Mouse (Mus musculus) intestine, postnatal 0 days (tissue): ENCODE data around the gene Slc27a1. TPM values are rescaled to one million over a fixed set of nuclear protein-coding genes. Genes with fewer than 3 reads are reported as not detected.

Experiments used
- ATAC-seq: fragments of 200-750 bp; cut with Nextera tagmentation; 2 replicates; pipeline ENCODE4 v1.8.0; 2017; ENCODE audit warnings: mild to moderate bottlenecking, moderate TSS enrichment, moderate library complexity
- H3K27ac ChIP-seq: fragments of 300-500 bp; sonication (generic); 2 replicates; pipeline ENCODE4 v1.5.1; 2014; ENCODE audit warnings: mild to moderate bottlenecking, low read depth, low read length, moderate library complexity
- H3K27me3 ChIP-seq: fragments of 300-500 bp; sonication (generic); replicated peaks from 2 replicates; pipeline ENCODE4 v1.6.1; 2014; ENCODE audit warnings: low read length, mixed read lengths; ENCODE audit not compliant: control insufficient read depth, insufficient read depth
- H3K36me3 ChIP-seq: fragments of 300-500 bp; sonication (generic); 2 replicates; pipeline ENCODE4 v1.6.1; 2014; ENCODE audit warnings: mild to moderate bottlenecking, moderate library complexity; ENCODE audit not compliant: control insufficient read depth, insufficient read depth
- H3K4me1 ChIP-seq: fragments of 300-500 bp; sonication (generic); replicated peaks from 2 replicates; pipeline ENCODE4 v1.6.1; 2014; ENCODE audit warnings: antibody characterized with exemption, low read length, mixed read lengths; ENCODE audit not compliant: control insufficient read depth, insufficient read depth
- H3K4me2 ChIP-seq: fragments of 300-500 bp; sonication (generic); replicated peaks from 2 replicates; pipeline ENCODE4 v1.6.1; 2014; ENCODE audit warnings: low read depth, mild to moderate bottlenecking, moderate library complexity
- H3K4me3 ChIP-seq: fragments of 300-500 bp; sonication (generic); 2 replicates; pipeline ENCODE4 v1.5.1; 2014; ENCODE audit warnings: low read depth, low read length
- H3K9ac ChIP-seq: fragments of 300-500 bp; sonication (generic); 2 replicates; pipeline ENCODE4 v1.6.1; 2014; ENCODE audit warnings: mild to moderate bottlenecking, low read depth, low read length
- H3K9me3 ChIP-seq: fragments of 300-500 bp; sonication (generic); 2 replicates; pipeline ENCODE4 v1.6.1; 2016; ENCODE audit warnings: mixed run types; ENCODE audit not compliant: control insufficient read depth
- CTCF ChIP-seq: sonication (generic); IDR thresholded peaks from 2 replicates; pipeline ENCODE4 v1.5.1; 2016; ENCODE audit warnings: low read depth, mild to moderate bottlenecking, control low read depth, antibody characterized with exemption, moderate library complexity
- WGBS: fragments of 180-500 bp; shearing (Covaris S2); extraction: QIAGEN DNeasy Blood & Tissue Kit; methylation state at CpG from one replicate; pipeline ENCODE4 v1.1.7; 2014; 5-methylcytosine and 5-hydroxymethylcytosine counted together
- polyA plus RNA-seq: library from polyadenylated mRNA; unstranded; fragments of >200 nt; fragmentation: Nextera tagmentation; extraction: Ambion mirVana; gene quantifications from 2 replicates; pipeline ENCODE4 v1.2.1, GENCODE M21; 2015

Slc27a1 gene
- polyA plus RNA-seq, 1 experiment from 2014 or later: 14.9 TPM

GRCm38 (mm10) chr8:71628396-71629095 is 59.9 kb downstream of the Slc27a1 start:
- Histone ChIP-seq H3K9me3 (no peaks in the 10 kb centered on the region), H3K27ac (peak overlapping the region; percentile 15; the same call in 1 of the 2 replicates), H3K4me1 (peaks cover 15% of the 10 kb centered on the region), H3K27me3 (peaks cover 13% of the 10 kb centered on the region; the same call in 1 of the 2 replicates), H3K9ac (peak overlapping the region; percentile 60), H3K36me3 (peaks cover 19% of the 10 kb centered on the region), H3K4me2 (peak overlapping the region; percentile 98), H3K4me3 (peak overlapping the region; percentile 49)
- ATAC-seq: no peak
- WGBS: 7% methylated on average over 16 of the region's 16 CpGs
- TF ChIP-seq CTCF: no peak

GRCm38 (mm10) chr8:71629096-71629697 is 60.5 kb downstream of the Slc27a1 start:
- peaks cover 19% of the 10 kb centered on the region for H3K27me3 ChIP-seq
- peaks cover 17% of the 10 kb centered on the region for H3K4me1 ChIP-seq
- peaks cover 12% of the 10 kb centered on the region for H3K36me3 ChIP-seq
- H3K27ac ChIP-seq: peak overlapping the region; percentile 28; the same call in 1 of the 2 replicates
- H3K9ac ChIP-seq: peak overlapping the region; percentile 60
- H3K4me2 ChIP-seq: peak overlapping the region; percentile 98
- peak; percentile 73 for TF ChIP-seq CTCF
- H3K9me3 ChIP-seq: no peaks in the 10 kb centered on the region
- peak overlapping the region; percentile 49 for H3K4me3 ChIP-seq
- peak; percentile 81 for ATAC-seq
- under 1% methylated on average over 54 of the region's 55 CpGs for WGBS

- H3K4me3 ChIP-seq: peak overlapping the region; percentile 49
- H3K27ac ChIP-seq: no peak overlapping the region
- ATAC-seq: peak; percentile 9; the same call in 1 of the 2 replicates
- 6% methylated on average over 25 of the region's 25 CpGs for WGBS
- H3K9me3 ChIP-seq: no peaks in the 10 kb centered on the region
- peaks cover 17% of the 10 kb centered on the region for H3K4me1 ChIP-seq
- no peak for TF ChIP-seq CTCF
- H3K27me3 ChIP-seq: peaks cover 19% of the 10 kb centered on the region
- H3K9ac ChIP-seq: no peak overlapping the region
- H3K36me3 ChIP-seq: peaks cover 6% of the 10 kb centered on the region
- peak overlapping the region; percentile 98 for H3K4me2 ChIP-seq
These were observed 61.1 kb downstream of the Slc27a1 start for GRCm38 (mm10) chr8:71629781-71630212.

GRCm38 (mm10) chr8:71630761-71631160 is 62.1 kb downstream of the Slc27a1 start:
- Histone ChIP-seq H3K9me3 (no peaks in the 10 kb centered on the region), H3K4me1 (peaks cover 17% of the 10 kb centered on the region), H3K27ac (no peak overlapping the region), H3K27me3 (peaks cover 19% of the 10 kb centered on the region), H3K36me3 (no peaks in the 10 kb centered on the region; the same call in 1 of the 2 replicates), H3K4me2 (no peak overlapping the region), H3K4me3 (no peak overlapping the region), H3K9ac (no peak overlapping the region)
- TF ChIP-seq CTCF: no peak
- 89% methylated on average over 6 of the region's 6 CpGs for WGBS
- no peak for ATAC-seq

- 40% methylated on average over 2 of the region's 2 CpGs for WGBS
- Histone ChIP-seq H3K9ac (no peak overlapping the region), H3K4me3 (no peak overlapping the region), H3K4me2 (no peak overlapping the region), H3K36me3 (no peaks in the 10 kb centered on the region), H3K9me3 (no peaks in the 10 kb centered on the region), H3K27ac (no peak overlapping the region), H3K27me3 (peaks cover 19% of the 10 kb centered on the region), H3K4me1 (peaks cover 17% of the 10 kb centered on the region)
- TF ChIP-seq CTCF: no peak
- ATAC-seq: no peak
These were observed 63.2 kb downstream of the Slc27a1 start for GRCm38 (mm10) chr8:71631897-71632296.

GRCm38 (mm10) chr8:71633164-71633563 is 64.5 kb downstream of the Slc27a1 start:
- no peak overlapping the region for H3K9ac ChIP-seq
- no peak overlapping the region for H3K27ac ChIP-seq
- H3K4me3 ChIP-seq: no peak overlapping the region
- TF ChIP-seq CTCF: peak; percentile 73
- H3K4me2 ChIP-seq: peak overlapping the region; percentile 49
- no peaks in the 10 kb centered on the region for H3K36me3 ChIP-seq
- ATAC-seq: no peak
- peaks cover 14% of the 10 kb centered on the region for H3K4me1 ChIP-seq
- no peaks in the 10 kb centered on the region for H3K9me3 ChIP-seq
- WGBS: 22% methylated on average over 19 of the region's 22 CpGs
- peaks cover 19% of the 10 kb centered on the region for H3K27me3 ChIP-seq
